Mouse (Mus musculus) ovary, postnatal 10 days (tissue): ENCODE data around the gene B3gat1.

Experiments
- DNase-seq: peaks from one replicate; pipeline ENCODE4 v3.0.0; 2022; ENCODE audit warnings: low spot score

B3gat1 gene

GRCm38 (mm10) chr9:26776122-26776902 lies 42.8 kb downstream of the B3gat1 start:
- DNase-seq = no peak

DNA sequence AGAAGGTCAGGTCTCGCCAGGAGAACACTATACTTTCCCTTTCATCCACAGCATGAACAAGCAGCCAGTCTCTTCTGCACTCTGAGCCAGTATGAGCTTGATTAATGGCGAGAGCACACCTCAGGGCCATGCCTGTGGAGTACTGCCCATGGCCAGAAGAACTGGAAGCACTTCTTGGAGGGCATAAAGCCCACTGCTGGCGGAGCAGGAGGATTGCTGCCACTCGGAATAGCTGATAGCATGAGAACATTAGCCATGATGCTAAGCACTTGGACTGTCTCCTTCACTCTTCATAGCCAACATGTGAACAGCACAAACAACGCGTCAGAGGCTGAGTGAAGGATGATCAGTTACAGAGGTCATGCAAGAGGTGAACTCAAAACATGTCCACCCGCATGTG lies 44.9 kb downstream of the B3gat1 start:
- DNase-seq = no peak

DNA sequence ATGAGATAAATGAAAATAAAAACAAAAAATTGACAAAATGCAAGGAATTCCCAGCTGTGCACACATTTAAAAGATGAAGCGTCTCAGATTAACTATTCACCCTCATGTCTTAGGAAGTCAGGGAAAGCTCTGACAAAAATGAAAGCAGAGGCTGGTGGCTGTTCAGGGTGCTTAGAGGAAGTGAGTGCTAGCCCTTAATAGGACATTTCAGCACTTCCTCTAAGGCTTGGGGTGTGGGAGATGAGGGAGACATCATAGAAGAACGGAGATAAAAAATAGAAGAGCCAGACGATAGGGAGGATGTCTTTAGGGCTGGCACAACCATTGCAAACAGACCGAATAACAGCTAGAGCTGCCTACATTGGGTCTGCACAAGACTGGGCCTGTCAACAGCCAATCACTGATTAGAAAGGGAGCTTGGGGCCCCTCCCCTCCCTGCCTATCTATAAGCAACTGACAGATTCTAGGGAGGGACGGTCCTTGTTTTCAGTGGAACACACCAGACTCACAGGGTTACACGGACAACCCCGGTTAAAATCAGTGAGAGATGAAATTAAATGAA lies 50.0 kb downstream of the B3gat1 start:
- DNase-seq = no peak

GRCm38 (mm10) chr9:26792829-26793228 lies 59.3 kb downstream of the B3gat1 start:
- no peak for DNase-seq

DNA sequence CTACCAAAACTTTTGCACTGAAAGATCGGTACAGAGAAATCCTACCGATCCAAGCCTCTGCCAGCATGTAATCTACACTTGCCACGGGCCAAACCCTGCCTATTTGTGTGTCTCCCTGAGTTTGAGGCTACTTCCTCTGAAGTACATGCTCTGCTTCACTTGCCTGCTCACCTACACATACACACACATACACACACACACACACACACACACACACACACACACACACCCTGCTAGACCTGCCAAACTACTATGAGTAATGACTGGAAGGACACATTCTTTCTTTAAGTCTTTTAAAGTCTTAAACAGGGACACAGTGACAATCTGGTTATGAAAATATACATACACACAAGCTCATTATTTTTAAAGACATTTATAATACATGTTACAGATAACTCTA lies 64.7 kb downstream of the B3gat1 start:
- no peak for DNase-seq

GRCm38 (mm10) chr9:26798731-26799130 lies 65.2 kb downstream of the B3gat1 start:
- DNase-seq = no peak

- no peak for DNase-seq
These were observed 66.8 kb downstream of the B3gat1 start for GRCm38 (mm10) chr9:26800357-26800756.

DNA sequence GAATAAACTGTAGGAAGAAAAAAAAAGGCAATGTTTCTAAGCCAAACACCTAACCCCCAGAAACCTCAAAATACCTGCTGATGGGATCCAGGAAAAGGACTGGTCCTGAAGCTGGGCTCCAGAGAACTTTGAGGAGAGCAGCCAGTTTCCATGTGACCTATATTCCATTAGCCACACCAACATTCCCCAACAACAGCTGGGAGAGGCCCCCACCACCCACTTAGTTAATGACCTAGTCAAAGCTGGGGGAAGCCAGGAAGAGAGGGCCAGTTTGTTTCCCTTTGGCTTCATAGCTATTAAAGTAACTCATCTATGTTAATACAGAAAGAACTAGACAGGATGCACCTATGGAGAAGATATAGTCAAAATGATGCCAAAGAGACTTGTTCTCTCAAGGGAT lies 70.8 kb downstream of the B3gat1 start:
- DNase-seq = no peak

GRCm38 (mm10) chr9:26805935-26806666 lies 72.6 kb downstream of the B3gat1 start, which contains the start of gene Glb1l2:
Gene Glb1l2, minus strand, starts transcription at chr9:26806468.
- DNase-seq = peak; percentile 85

DNA sequence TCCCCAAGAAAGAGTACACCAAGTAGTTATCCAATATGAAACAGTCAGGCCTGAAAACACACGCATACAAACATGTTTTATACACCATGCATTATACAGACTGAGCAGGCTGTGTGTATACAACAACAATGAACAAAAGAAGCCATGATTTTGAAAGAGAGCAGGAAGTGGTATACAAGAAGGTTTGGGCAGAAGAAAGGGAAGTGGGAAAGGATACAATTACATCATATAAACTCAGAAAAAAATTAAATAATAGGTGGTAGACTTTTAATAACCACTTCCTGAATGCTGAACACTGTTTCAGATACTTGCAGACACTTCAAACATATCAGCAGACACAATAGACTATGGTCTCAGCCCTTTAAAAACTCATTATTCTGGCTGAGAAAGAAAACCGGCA lies 75.2 kb downstream of the B3gat1 start:
- DNase-seq = no peak
